Mouse (Mus musculus): ENCODE measurements at regions not wholly inside any gene's neighbourhood (a gene's known extent, or its start where the extent isn't known, plus 50 kb on each side); places are given as distances from the start of the nearest gene placed in this dataset.

- Histone ChIP-seq H3K4me3 (ENCODE audit: control insufficient read depth in 1 of 2, insufficient read depth in 1 of 2, low read depth in 2 of 2, low read length in 2 of 2) (no peak overlapping the region), H3K79me2 (ENCODE audit: control insufficient read depth, insufficient read depth, low read length, poor library complexity) (no peaks in the 10 kb centered on the region), H3K9me3 (replicated peaks; ENCODE audit: insufficient read depth, low read length) (no peaks in the 10 kb centered on the region), H3K27me3 (ENCODE audit: control insufficient read depth in 1 of 2, insufficient read depth in 2 of 2, low read length in 2 of 2) (peaks cover 2 to 6% of the 10 kb centered on the region in 2 experiments; a peak in 2 of 4 replicates), H3K36me3 (ENCODE audit: control insufficient read depth in 1 of 2, insufficient read depth in 2 of 2, low read length in 2 of 2) (no peaks in the 10 kb centered on the region), H3K4me1 (ENCODE audit: control insufficient read depth in 1 of 2, insufficient read depth in 2 of 2, low read length in 2 of 2) (no peaks in the 10 kb centered on the region), H3K27ac (ENCODE audit: control insufficient read depth, low read depth, low read length) (no peak overlapping the region), H3K9ac (ENCODE audit: control insufficient read depth, low read depth, low read length, poor library complexity, severe bottlenecking) (no peak overlapping the region)
- peak; percentile 38 for DNase-seq (ENCODE audit: low read depth, low spot score)
- peak; percentile 32 to 63 (median 56) for TF ChIP-seq CTCF (IDR thresholded peaks at IDR 0.05 in 2 of 3, conservative IDR thresholded peaks at IDR 0.05 in 1 of 3; ENCODE audit: control insufficient read depth in 1 of 3, insufficient read depth in 1 of 3, low read depth in 2 of 3, low read length in 3 of 3, poor library complexity in 1 of 3, severe bottlenecking in 1 of 3)
- peak; percentile 48 for TF ChIP-seq RAD21 (IDR thresholded peaks at IDR 0.05; ENCODE audit: low read depth, low read length)
- TF ChIP-seq HCFC1 (IDR thresholded peaks at IDR 0.05; ENCODE audit: low read depth, low read length), result no peak
- TF ChIP-seq MAFK (IDR thresholded peaks at IDR 0.05; ENCODE audit: borderline replicate concordance, low read depth, low read length), result no peak
- no peak for TF ChIP-seq ELF1 (IDR thresholded peaks at IDR 0.05; ENCODE audit: low read depth, low read length)
- TF ChIP-seq SMC3 (IDR thresholded peaks at IDR 0.05; ENCODE audit: low read depth, low read length), result peak; percentile 65
- 0 out of 2 replicates have a peak, but pooled peaks have one; percentile 26 for TF ChIP-seq ZC3H11A (IDR thresholded peaks at IDR 0.05; ENCODE audit: low read depth, low read length)
These were observed 86.7 kb downstream of the Gm9817 start for GRCm38 (mm10) chr13:45165159-45165558.

- H3K9ac ChIP-seq (ENCODE audit: control insufficient read depth, low read depth, low read length, poor library complexity, severe bottlenecking), result no peak overlapping the region
These were observed 91.2 kb downstream of the Gm9817 start for GRCm38 (mm10) chr13:45169716-45170115.

GRCm38 (mm10) chr13:45173139-45173538 is 94.6 kb downstream of the Gm9817 start:
- no peaks in the 10 kb centered on the region for H3K79me2 ChIP-seq (ENCODE audit: control insufficient read depth, insufficient read depth, low read length, poor library complexity)
- TF ChIP-seq CHD2 (IDR thresholded peaks at IDR 0.05; ENCODE audit: low read length) (no peak), POLR2AphosphoS2 (IDR thresholded peaks at IDR 0.05; ENCODE audit: low read length) (no peak), MAFK (IDR thresholded peaks at IDR 0.05; ENCODE audit: borderline replicate concordance, low read depth, low read length) (no peak), CTCF (IDR thresholded peaks at IDR 0.05 in 2 of 3, conservative IDR thresholded peaks at IDR 0.05 in 1 of 3; ENCODE audit: control insufficient read depth in 1 of 3, insufficient read depth in 1 of 3, low read depth in 2 of 3, low read length in 3 of 3, poor library complexity in 1 of 3, severe bottlenecking in 1 of 3) (no peak), E2F4 (IDR thresholded peaks at IDR 0.05; ENCODE audit: borderline replicate concordance, low read depth, low read length) (no peak), MAZ (IDR thresholded peaks at IDR 0.05; ENCODE audit: low read depth, low read length) (no peak), GATA1 (IDR thresholded peaks at IDR 0.05; ENCODE audit: low read depth, low read length) (no peak), TAL1 (IDR thresholded peaks at IDR 0.05; ENCODE audit: low read length) (no peak), MYC (IDR thresholded peaks at IDR 0.05; ENCODE audit: low read depth, low read length) (no peak), SIN3A (IDR thresholded peaks at IDR 0.05; ENCODE audit: low read length) (no peak), JUND (IDR thresholded peaks at IDR 0.05; ENCODE audit: low read depth, low read length) (no peak), GABPA (IDR thresholded peaks at IDR 0.05; ENCODE audit: low read depth, low read length) (no peak), ZC3H11A (IDR thresholded peaks at IDR 0.05; ENCODE audit: low read depth, low read length) (no peak), USF2 (IDR thresholded peaks at IDR 0.05; ENCODE audit: borderline replicate concordance in 1 of 2, insufficient read depth in 1 of 2, low read depth in 1 of 2, low read length in 2 of 2) (no peak), HCFC1 (IDR thresholded peaks at IDR 0.05; ENCODE audit: low read depth, low read length) (no peak), MAX (IDR thresholded peaks at IDR 0.05; ENCODE audit: low read length) (no peak), ETS1 (IDR thresholded peaks at IDR 0.05; ENCODE audit: low read depth, low read length) (no peak), RAD21 (IDR thresholded peaks at IDR 0.05; ENCODE audit: low read depth, low read length) (no peak)
- DNase-seq (ENCODE audit: low read depth, low spot score), result no peak
- H3K9ac ChIP-seq (ENCODE audit: control insufficient read depth, low read depth, low read length, poor library complexity, severe bottlenecking), result no peak overlapping the region
- no peaks in the 10 kb centered on the region for H3K36me3 ChIP-seq (ENCODE audit: control insufficient read depth in 1 of 2, insufficient read depth in 2 of 2, low read length in 2 of 2)
- no peak overlapping the region for H3K27ac ChIP-seq (ENCODE audit: control insufficient read depth, low read depth, low read length)
- H3K27me3 ChIP-seq (ENCODE audit: control insufficient read depth in 1 of 2, insufficient read depth in 2 of 2, low read length in 2 of 2), result peaks cover 2 to 4% of the 10 kb centered on the region in 2 experiments; a peak in 1 of 4 replicates
- no peaks in the 10 kb centered on the region for H3K9me3 ChIP-seq (replicated peaks; ENCODE audit: insufficient read depth, low read length)
- H3K4me1 ChIP-seq (ENCODE audit: control insufficient read depth in 1 of 2, insufficient read depth in 2 of 2, low read length in 2 of 2), result no peaks in the 10 kb centered on the region
- no peak overlapping the region for H3K4me3 ChIP-seq (ENCODE audit: control insufficient read depth in 1 of 2, insufficient read depth in 1 of 2, low read depth in 2 of 2, low read length in 2 of 2)

More at GRCm38 (mm10) chr13:45169716-45170115, 91.2 kb downstream of the Gm9817 start:
- no peak for DNase-seq (ENCODE audit: low read depth, low spot score)
- H3K36me3 ChIP-seq (ENCODE audit: control insufficient read depth in 1 of 2, insufficient read depth in 2 of 2, low read length in 2 of 2), result no peaks in the 10 kb centered on the region
- H3K9me3 ChIP-seq (replicated peaks; ENCODE audit: insufficient read depth, low read length), result no peaks in the 10 kb centered on the region
- H3K4me1 ChIP-seq (ENCODE audit: control insufficient read depth in 1 of 2, insufficient read depth in 2 of 2, low read length in 2 of 2), result no peaks in the 10 kb centered on the region
- H3K27ac ChIP-seq (ENCODE audit: control insufficient read depth, low read depth, low read length), result no peak overlapping the region
- H3K4me3 ChIP-seq (ENCODE audit: control insufficient read depth in 1 of 2, insufficient read depth in 1 of 2, low read depth in 2 of 2, low read length in 2 of 2), result no peak overlapping the region
- no peaks in the 10 kb centered on the region for H3K79me2 ChIP-seq (ENCODE audit: control insufficient read depth, insufficient read depth, low read length, poor library complexity)
- peaks cover 2 to 4% of the 10 kb centered on the region in 2 experiments; a peak in 2 of 4 replicates for H3K27me3 ChIP-seq (ENCODE audit: control insufficient read depth in 1 of 2, insufficient read depth in 2 of 2, low read length in 2 of 2)
- TF ChIP-seq BHLHE40 (IDR thresholded peaks at IDR 0.05; ENCODE audit: borderline replicate concordance, low read depth, low read length) (no peak), TAL1 (IDR thresholded peaks at IDR 0.05; ENCODE audit: low read length) (no peak), SIN3A (IDR thresholded peaks at IDR 0.05; ENCODE audit: low read length) (no peak), POLR2AphosphoS2 (IDR thresholded peaks at IDR 0.05; ENCODE audit: low read length) (no peak), USF1 (IDR thresholded peaks at IDR 0.05; ENCODE audit: low read depth, low read length) (no peak), USF2 (IDR thresholded peaks at IDR 0.05; ENCODE audit: borderline replicate concordance in 1 of 2, insufficient read depth in 1 of 2, low read depth in 1 of 2, low read length in 2 of 2) (no peak), ZMIZ1 (IDR thresholded peaks at IDR 0.05; ENCODE audit: low read depth, low read length) (no peak), HCFC1 (IDR thresholded peaks at IDR 0.05; ENCODE audit: low read depth, low read length) (no peak)
